Mouse (Mus musculus) embryo, embryonic 11.5 days (tissue): ENCODE data around the gene Galnt18.

Experiments used
- DNase-seq: peaks from one replicate; pipeline ENCODE4 v3.0.0-alpha.2; 2012; ENCODE audit warnings: low read depth, low spot score

Galnt18 gene

GRCm38 (mm10) chr7:111779504-111780242 is at the start of gene Galnt18:
Gene Galnt18 (minus strand): TSS chr7:111779977.
- peak; percentile 78 for DNase-seq

GRCm38 (mm10) chr7:111827337-111827736 is 47.6 kb upstream of the Galnt18 start:
- DNase-seq = no peak

GRCm38 (mm10) chr7:111813093-111813492 is 33.3 kb upstream of the Galnt18 start:
- DNase-seq = no peak

GRCm38 (mm10) chr7:111811036-111811435 is 31.3 kb upstream of the Galnt18 start:
- no peak for DNase-seq

GRCm38 (mm10) chr7:111809796-111810195 is 30.0 kb upstream of the Galnt18 start:
- no peak for DNase-seq

GRCm38 (mm10) chr7:111806083-111806482 is 26.3 kb upstream of the Galnt18 start:
- no peak for DNase-seq

- DNase-seq = no peak
Measured at GRCm38 (mm10) chr7:111804646-111805045, 24.9 kb upstream of the Galnt18 start.

GRCm38 (mm10) chr7:111800785-111801184 is 21.0 kb upstream of the Galnt18 start:
- DNase-seq = no peak

GRCm38 (mm10) chr7:111800120-111800519 is 20.3 kb upstream of the Galnt18 start:
- no peak for DNase-seq

- no peak for DNase-seq
Measured at GRCm38 (mm10) chr7:111799021-111799420, 19.2 kb upstream of the Galnt18 start.

- DNase-seq = no peak
Measured at GRCm38 (mm10) chr7:111797337-111798010, 17.7 kb upstream of the Galnt18 start.

- no peak for DNase-seq
Measured at GRCm38 (mm10) chr7:111795059-111795458, 15.3 kb upstream of the Galnt18 start.

- DNase-seq = no peak
Measured at GRCm38 (mm10) chr7:111792154-111792553, 12.4 kb upstream of the Galnt18 start.

GRCm38 (mm10) chr7:111791347-111791746 is 11.6 kb upstream of the Galnt18 start:
- DNase-seq = no peak

GRCm38 (mm10) chr7:111787921-111788320 is 8.1 kb upstream of the Galnt18 start:
- DNase-seq = no peak

- DNase-seq = no peak
Measured at GRCm38 (mm10) chr7:111785478-111785877, 5.7 kb upstream of the Galnt18 start.

GRCm38 (mm10) chr7:111782126-111782525 is 2.3 kb upstream of the Galnt18 start:
- peak; percentile 42 for DNase-seq

GRCm38 (mm10) chr7:111781316-111781715 is 1.5 kb upstream of the Galnt18 start:
- no peak for DNase-seq

- DNase-seq = no peak
Measured at GRCm38 (mm10) chr7:111778789-111779503, 831 bp downstream of the Galnt18 start.

- no peak for DNase-seq
Measured at GRCm38 (mm10) chr7:111778212-111778611, 1.6 kb downstream of the Galnt18 start.

GRCm38 (mm10) chr7:111777186-111777585 is 2.6 kb downstream of the Galnt18 start:
- DNase-seq = no peak

GRCm38 (mm10) chr7:111776160-111776559 is 3.6 kb downstream of the Galnt18 start:
- no peak for DNase-seq
